Mouse (Mus musculus) forelimb bud, embryonic 11.5 days (tissue): Measurements from ENCODE around the gene Bcl7a.

Experiments
- DNase-seq: peaks from one replicate; pipeline ENCODE4 v3.0.0-alpha.2; 2012; ENCODE audit warnings: low read depth, low spot score

The Bcl7a gene

GRCm38 (mm10) chr5:123416149-123416548, 72.5 kb downstream of the Bcl7a start:
- no peak for DNase-seq

GRCm38 (mm10) chr5:123416566-123417518, 73.2 kb downstream of the Bcl7a start:
- no peak for DNase-seq

DNA sequence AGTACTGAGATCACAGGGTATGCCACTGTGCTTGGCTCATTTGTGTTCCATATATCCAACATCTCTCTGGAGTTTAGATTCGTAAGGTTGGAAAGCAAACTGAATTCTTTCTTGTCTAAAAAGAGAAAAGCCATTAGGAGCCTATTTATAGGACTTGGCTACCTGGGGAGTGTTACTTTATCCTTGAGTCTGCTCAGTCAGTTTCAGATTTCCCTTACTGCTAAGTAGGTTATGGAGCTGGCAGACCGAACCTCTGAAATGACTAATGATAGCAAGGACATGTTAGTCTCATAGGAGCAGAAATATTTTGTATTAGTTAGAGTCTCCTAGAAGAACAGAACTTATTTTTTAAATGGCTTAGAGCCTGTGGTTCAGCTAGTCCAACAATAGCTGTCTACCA, 80.3 kb downstream of the Bcl7a start:
- DNase-seq: no peak
